Mouse (Mus musculus): Measurements from ENCODE around the gene Syne2.

- no peak for TF ChIP-seq POLR2A (IDR thresholded peaks at IDR 0.05; ENCODE audit: borderline replicate concordance, extremely low read depth, low read depth, low read length)
- TF ChIP-seq CTCF (IDR thresholded peaks at IDR 0.05; ENCODE audit: insufficient read depth, low read length): no peak
Observed at GRCm38 (mm10) chr12:75781995-75782394, 35.9 kb upstream of the Syne2 start.
